Mouse (Mus musculus) CH12.LX (cell line): ENCODE results near the gene Lrmda. TPM values are rescaled to one million over a fixed set of nuclear protein-coding genes. Genes with fewer than 3 reads are reported as not detected.

ENCODE experiments used
- DNase-seq: peaks from one replicate; pipeline ENCODE4 v3.0.0-alpha.2; 2013; ENCODE audit errors: extremely low read depth
- H3K27ac ChIP-seq: 2 replicates; pipeline ENCODE4 v1.5.1; 2012; ENCODE audit warnings: low read depth, mild to moderate bottlenecking, control low read depth, moderate library complexity; ENCODE audit not compliant: insufficient read depth
- H3K27me3 ChIP-seq: replicated peaks from 2 replicates; pipeline ENCODE3; 2012; ENCODE audit warnings: inconsistent platforms
- H3K36me3 ChIP-seq, 2 experiments: replicated peaks in 1 of 2; 2 replicates each; pipeline versions ENCODE3 to v1.6.1; 2012; ENCODE audit warnings: inconsistent platforms in 1 of 2, low read length in 1 of 2, mild to moderate bottlenecking in 1 of 2, mixed read lengths in 1 of 2, moderate library complexity in 1 of 2; ENCODE audit not compliant: control insufficient read depth in 1 of 2, insufficient read depth in 1 of 2
- H3K4me1 ChIP-seq, 2 experiments: 2 replicates each; pipeline ENCODE4 v1.6.1; 2012; ENCODE audit warnings: inconsistent platforms in 1 of 2, moderate library complexity in 1 of 2; ENCODE audit not compliant: insufficient read depth in 2 of 2, control insufficient read depth in 1 of 2
- H3K4me2 ChIP-seq: 2 replicates; pipeline ENCODE4 v1.6.1; 2012; ENCODE audit warnings: low read depth, mild to moderate bottlenecking, control low read depth; ENCODE audit not compliant: poor library complexity, insufficient read depth, severe bottlenecking
- H3K4me3 ChIP-seq, 3 experiments: fragments of 150-350 bp in 1 of 3; sonication (generic) in 1 of 3; replicated peaks in 1 of 3; 2 replicates each; pipeline versions ENCODE3 to v1.5.1; 2011 to 2012; ENCODE audit warnings: low read depth in 2 of 3, low read length in 2 of 3, mild to moderate bottlenecking in 2 of 3, moderate library complexity in 2 of 3, control low read depth in 1 of 3, improper control_type of control experiment in 1 of 3, inconsistent platforms in 1 of 3, mixed read lengths in 1 of 3; ENCODE audit not compliant: poor library complexity in 1 of 3
- H3K79me2 ChIP-seq: replicated peaks from 2 replicates; pipeline ENCODE4 v1.6.1; 2012; ENCODE audit warnings: mild to moderate bottlenecking, moderate library complexity; ENCODE audit not compliant: control insufficient read depth, poor library complexity, insufficient read depth, severe bottlenecking; ENCODE audit errors: extremely low read depth
- H3K9ac ChIP-seq: 2 replicates; pipeline ENCODE4 v1.6.1; 2012; ENCODE audit warnings: low read depth, mild to moderate bottlenecking, control low read depth, moderate library complexity; ENCODE audit not compliant: insufficient read depth
- H3K9me3 ChIP-seq: replicated peaks from 2 replicates; pipeline ENCODE3; 2012; ENCODE audit warnings: low read length, inconsistent platforms, mixed read lengths
- CHD1 ChIP-seq: IDR thresholded peaks from 2 replicates; pipeline ENCODE4 v1.6.1; 2012; ENCODE audit warnings: low read depth, low read length, improper control_type of control experiment, inconsistent platforms
- CTCF ChIP-seq, 2 experiments: IDR thresholded peaks in 1 of 2; conservative IDR thresholded peaks in 1 of 2; 2 replicates each; pipeline ENCODE4 v1.5.1; 2011 to 2012; ENCODE audit warnings: low read depth in 2 of 2, low read length in 2 of 2, improper control_type of control experiment in 1 of 2, inconsistent platforms in 1 of 2, mild to moderate bottlenecking in 1 of 2, moderate library complexity in 1 of 2
- E2F4 ChIP-seq: IDR thresholded peaks from 2 replicates; pipeline ENCODE4 v1.6.1; 2011; ENCODE audit warnings: low read depth, low read length, improper control_type of control experiment; ENCODE audit not compliant: insufficient replicate concordance
- ELF1 ChIP-seq: IDR thresholded peaks from 2 replicates; pipeline ENCODE4 v1.6.1; 2014; ENCODE audit warnings: low read depth, mild to moderate bottlenecking, inconsistent platforms, low read length, improper control_type of control experiment
- EP300 ChIP-seq: IDR thresholded peaks from 2 replicates; pipeline ENCODE4 v1.6.1; 2011; ENCODE audit warnings: low read length, improper control_type of control experiment
- ETS1 ChIP-seq: conservative IDR thresholded peaks from 2 replicates; pipeline ENCODE4 v1.6.1; 2012; ENCODE audit warnings: low read depth, mild to moderate bottlenecking, inconsistent platforms, low read length, improper control_type of control experiment, moderate library complexity
- IRF4 ChIP-seq: IDR thresholded peaks from 2 replicates; pipeline ENCODE4 v1.6.1; 2014; ENCODE audit warnings: low read depth, mild to moderate bottlenecking, inconsistent platforms, low read length, improper control_type of control experiment
- JUN ChIP-seq: IDR thresholded peaks from 2 replicates; pipeline ENCODE4 v1.6.1; 2011; ENCODE audit warnings: low read depth, mild to moderate bottlenecking, low read length, improper control_type of control experiment, moderate library complexity; ENCODE audit not compliant: insufficient read depth
- JUND ChIP-seq: conservative IDR thresholded peaks from 2 replicates; pipeline ENCODE4 v1.6.1; 2011; ENCODE audit warnings: low read depth, low read length, improper control_type of control experiment
- MAZ ChIP-seq: IDR thresholded peaks from 2 replicates; pipeline ENCODE4 v1.6.1; 2012; ENCODE audit warnings: low read depth, mild to moderate bottlenecking, inconsistent platforms, low read length, improper control_type of control experiment, moderate library complexity
- MEF2A ChIP-seq: IDR thresholded peaks from 2 replicates; pipeline ENCODE4 v1.6.1; 2014; ENCODE audit warnings: low read depth, mild to moderate bottlenecking, inconsistent platforms, low read length, improper control_type of control experiment, borderline replicate concordance
- NELFE ChIP-seq: IDR thresholded peaks from 2 replicates; pipeline ENCODE4 v1.6.1; 2011; ENCODE audit warnings: low read depth, low read length, improper control_type of control experiment
- PAX5 ChIP-seq: IDR thresholded peaks from 2 replicates; pipeline ENCODE4 v1.6.1; 2012; ENCODE audit warnings: low read length, inconsistent platforms, mixed read lengths
- POLR2A ChIP-seq: IDR thresholded peaks from 2 replicates; pipeline ENCODE4 v1.6.1; 2011; ENCODE audit warnings: low read depth, mild to moderate bottlenecking, improper control_type of control experiment, low read length
- TBP ChIP-seq: conservative IDR thresholded peaks from 2 replicates; pipeline ENCODE4 v1.6.1; 2011; ENCODE audit warnings: low read depth, low read length, improper control_type of control experiment
- TCF12 ChIP-seq: IDR thresholded peaks from 2 replicates; pipeline ENCODE4 v1.6.1; 2014; ENCODE audit warnings: low read depth, mild to moderate bottlenecking, inconsistent platforms, low read length, improper control_type of control experiment
- UBTF ChIP-seq: IDR thresholded peaks from 2 replicates; pipeline ENCODE4 v1.6.1; 2012; ENCODE audit warnings: low read depth, mild to moderate bottlenecking, inconsistent platforms, low read length, improper control_type of control experiment, moderate library complexity
- USF1 ChIP-seq: IDR thresholded peaks from 2 replicates; pipeline ENCODE4 v1.6.1; 2014; ENCODE audit warnings: low read depth, mild to moderate bottlenecking, inconsistent platforms, low read length, improper control_type of control experiment
- ZMIZ1 ChIP-seq: IDR thresholded peaks from 2 replicates; pipeline ENCODE4 v1.6.1; 2012; ENCODE audit warnings: low read depth, mild to moderate bottlenecking, inconsistent platforms, low read length, improper control_type of control experiment
- ZNF384 ChIP-seq: IDR thresholded peaks from 2 replicates; pipeline ENCODE4 v1.6.1; 2012; ENCODE audit warnings: low read depth, low read length, improper control_type of control experiment, inconsistent platforms
- dilution Hi-C: fragments of 300-500 bp; cut with MboI; formaldehyde crosslinking; loops from 2 replicates; pipeline ENCODE4 v1.14.3; 2020; ENCODE audit warnings: low sequenced_read_pairs; ENCODE audit not compliant: extremely low pct_unique_long_range_greater_than_20kb, extremely low pct_ligation_motif_present
- in situ Hi-C: fragments of 300-500 bp; cut with MboI; formaldehyde crosslinking; loops from 3 replicates; pipeline ENCODE4 v1.14.3; 2019; ENCODE audit warnings: low sequenced_read_pairs, low pct_ligation_motif_present, low pct_unique_long_range_greater_than_20kb, mixed read lengths
- polyA plus RNA-seq: library from polyadenylated mRNA; unstranded; fragments of >175 nt; gene quantifications from 2 replicates; pipeline ENCODE4 v1.2.1, GENCODE M21; 2012; ENCODE audit warnings: low read depth; ENCODE audit not compliant: insufficient read length
- total RNA-seq, 2 experiments: library from RNA; depleted of rRNA; stranded (reverse); fragments of 300-350 nt in 1 of 2; fragments of >200 nt in 1 of 2; gene quantifications; 2 replicates each; pipeline ENCODE4 v1.2.3; 2012 to 2014

The Lrmda gene
- total and polyA plus RNA-seq, 3 experiments = 0.89 to 3.7 (median 1.9) TPM

- Histone ChIP-seq H3K9ac (no peak overlapping the region), H3K27me3 (no peaks in the 10 kb centered on the region), H3K36me3 (no peaks in the 10 kb centered on the region), H3K9me3 (no peaks in the 10 kb centered on the region), H3K4me2 (no peak overlapping the region), H3K4me3 (no peak overlapping the region), H3K27ac (no peak overlapping the region), H3K79me2 (no peaks in the 10 kb centered on the region), H3K4me1 (no peaks in the 10 kb centered on the region)
- TF ChIP-seq EP300 (no peak), TCF12 (no peak), TBP (no peak), ZNF384 (no peak), IRF4 (no peak), CTCF (conservative IDR thresholded peaks at IDR 0.05 in 1 of 2, IDR thresholded peaks at IDR 0.05 in 1 of 2; ENCODE audit: low read depth in 2 of 2, low read length in 2 of 2) (no peak), MEF2A (no peak), CHD1 (no peak), NELFE (no peak), ELF1 (no peak)
- dilution Hi-C loops = no loop called here
- no peak for DNase-seq
- in situ Hi-C loops = no loop called here
These were observed 29.8 kb downstream of the Lrmda start for GRCm38 (mm10) chr14:22049282-22049681.

DNA sequence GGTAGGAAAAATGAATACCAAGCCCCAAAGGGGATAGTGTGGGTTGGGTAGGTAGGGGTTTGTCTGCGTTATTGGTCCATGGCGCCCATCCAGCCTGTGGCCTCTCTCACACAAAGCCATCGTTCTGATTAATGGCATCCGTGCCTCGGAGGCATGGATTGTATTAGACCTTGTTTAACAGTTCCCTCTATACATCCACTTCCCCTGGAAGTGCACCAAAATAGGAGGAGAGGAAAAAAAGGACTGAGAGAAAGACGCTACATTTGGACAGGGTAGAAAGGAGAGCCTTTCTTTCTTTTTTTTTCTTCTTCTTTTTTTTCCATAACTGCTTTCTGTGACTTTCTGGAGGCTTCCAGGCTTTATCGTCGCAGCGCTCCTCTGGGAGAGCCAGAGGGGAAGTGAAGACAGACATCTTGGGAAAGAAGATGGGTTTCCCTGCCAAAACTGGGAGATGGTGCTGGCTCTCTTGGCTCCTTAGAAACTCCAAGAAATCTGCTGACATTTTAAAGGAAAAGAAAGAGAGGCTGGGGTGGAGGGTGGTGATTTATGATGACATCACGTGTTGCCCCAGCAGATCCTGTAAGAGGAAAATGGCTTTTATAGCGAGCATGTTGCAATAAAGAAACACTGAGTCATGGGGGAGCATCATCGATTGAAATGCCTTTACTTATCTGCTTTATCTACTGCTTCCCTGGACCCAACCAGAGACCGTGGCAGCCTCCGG, 32.6 kb downstream of the Lrmda start:
- DNase-seq = no peak
- H3K9me3 ChIP-seq = no peaks in the 10 kb centered on the region
- H3K4me2 ChIP-seq = no peak overlapping the region
- H3K4me3 ChIP-seq = no peak overlapping the region
- no peaks in the 10 kb centered on the region for H3K27me3 ChIP-seq
- no peak overlapping the region for H3K27ac ChIP-seq
- H3K4me1 ChIP-seq = no peaks in the 10 kb centered on the region
- no peak for TF ChIP-seq ZMIZ1
- no peak for TF ChIP-seq POLR2A
- no peak for TF ChIP-seq CHD1
- no peak for TF ChIP-seq MAZ
- no peak for TF ChIP-seq ZNF384
- TF ChIP-seq E2F4 = no peak
- TF ChIP-seq IRF4 = no peak
- TF ChIP-seq PAX5 = no peak
- no peak for TF ChIP-seq JUN
- TF ChIP-seq MEF2A = no peak
- no peak for TF ChIP-seq UBTF
- TF ChIP-seq JUND = no peak
- no peak for TF ChIP-seq USF1
- TF ChIP-seq ETS1 = no peak
- no peaks in the 10 kb centered on the region for H3K79me2 ChIP-seq
- H3K36me3 ChIP-seq = no peaks in the 10 kb centered on the region
- H3K9ac ChIP-seq = no peak overlapping the region
- in situ Hi-C loops (no loop called here), dilution Hi-C loops (no loop called here)
